In genomic region chr11:109376484-109377143, GRCm38 (mm10) we compare ENCODE assay signal across 8 mouse cellular contexts. TPM values are rescaled to one million over a fixed set of nuclear protein-coding genes. Genes with fewer than 3 reads are reported as not detected.
DNase-seq lines count a peak whose midpoint lies in the region; ATAC-seq and TF ChIP-seq lines count a peak whose summit lies in the region.

No protein-coding gene starts in this region.

- 0 out of 2 replicates have a peak overlapping the region, but pooled peaks have one; percentile 16 for H3K4me2 ChIP-seq in hindbrain, postnatal 0 days (ENCODE audit: low read depth, low read length)
- H3K4me2 ChIP-seq in midbrain, postnatal 0 days (ENCODE audit: low read depth, low read length, poor library complexity, severe bottlenecking) = no peak overlapping the region

- no peaks in the 10 kb centered on the region for H3K9me3 ChIP-seq in hindbrain, postnatal 0 days (ENCODE audit: low read length)
- no peaks in the 10 kb centered on the region for H3K9me3 ChIP-seq in midbrain, postnatal 0 days (ENCODE audit: low read length)

- H3K4me1 ChIP-seq in hindbrain, postnatal 0 days (ENCODE audit: insufficient read depth, low read length) = peaks cover 21% of the 10 kb centered on the region
- H3K4me1 ChIP-seq in midbrain, postnatal 0 days (ENCODE audit: insufficient read depth, low read length) = no peaks in the 10 kb centered on the region; the same call in 1 of the 2 replicates

- no peaks in the 10 kb centered on the region for H3K27me3 ChIP-seq in hindbrain, postnatal 0 days (ENCODE audit: insufficient read depth, low read length)
- H3K27me3 ChIP-seq in midbrain, postnatal 0 days (ENCODE audit: insufficient read depth, low read length) = no peaks in the 10 kb centered on the region

- WGBS in hindbrain, postnatal 0 days = 38% methylated on average over 7 of the region's 7 CpGs
- WGBS in midbrain, postnatal 0 days = 43% methylated on average over 7 of the region's 7 CpGs

- no peak for DNase-seq in layer of hippocampus, adult 2 months (ENCODE audit: low spot score in 2 of 2)
- no peak for DNase-seq in layer of hippocampus, postnatal 36 days
- DNase-seq in cerebellum, postnatal 10 days = peak; percentile 58 to 61
- DNase-seq in hindbrain, postnatal 0 days (ENCODE audit: low spot score) = peak; percentile 44
- DNase-seq in midbrain, postnatal 0 days (ENCODE audit: low spot score) = peak; percentile 56
- no peak for DNase-seq in natural killer cell, adult 2 months (ENCODE audit: low spot score in 2 of 2)
- no peak for DNase-seq in kidney, postnatal 4 days
- no peak for DNase-seq in gastrocnemius, adult 18-20 months (ENCODE audit: low spot score)

- no peak for TF ChIP-seq CTCF in layer of hippocampus, adult 2 months (conservative IDR thresholded peaks at IDR 0.05)
- TF ChIP-seq CTCF in hindbrain, postnatal 0 days (IDR thresholded peaks at IDR 0.05; ENCODE audit: low read depth) = no peak
- TF ChIP-seq CTCF in midbrain, postnatal 0 days (IDR thresholded peaks at IDR 0.05) = no peak

- ATAC-seq in hindbrain, postnatal 0 days = no peak
- no peak for ATAC-seq in midbrain, postnatal 0 days (ENCODE audit: low FRiP score)

- peak overlapping the region; percentile 61; the same call in 1 of the 2 replicates for H3K27ac ChIP-seq in layer of hippocampus, adult 2 months
- peak overlapping the region; percentile 36; the same call in 1 of the 2 replicates for H3K27ac ChIP-seq in hindbrain, postnatal 0 days
- no peak overlapping the region for H3K27ac ChIP-seq in midbrain, postnatal 0 days (ENCODE audit: low read depth, low read length)

- no peak overlapping the region for H3K9ac ChIP-seq in hindbrain, postnatal 0 days (replicated peaks; ENCODE audit: low read length)
- H3K9ac ChIP-seq in midbrain, postnatal 0 days (replicated peaks; ENCODE audit: low read length, poor library complexity, severe bottlenecking) = 0 out of 2 replicates have a peak overlapping the region, but pooled peaks have one; percentile 24

- no peak overlapping the region; the same call in 1 of the 2 replicates for H3K4me3 ChIP-seq in layer of hippocampus, adult 2 months
- H3K4me3 ChIP-seq in hindbrain, postnatal 0 days (ENCODE audit: low read length) = no peak overlapping the region
- H3K4me3 ChIP-seq in midbrain, postnatal 0 days (ENCODE audit: low read depth, low read length) = no peak overlapping the region

- H3K36me3 ChIP-seq in hindbrain, postnatal 0 days (ENCODE audit: insufficient read depth, low read length) = no peaks in the 10 kb centered on the region
- H3K36me3 ChIP-seq in midbrain, postnatal 0 days (ENCODE audit: insufficient read depth, low read length) = no peaks in the 10 kb centered on the region

RNA-seq across cellular contexts. Expression of gene Gna13, which starts 14.0 kb away (rescaled TPM):
- total RNA-seq in layer of hippocampus, adult 2 months (2021) = 10 to 100 TPM; 55.5 to 60.9 TPM
- 10 to 100 TPM; 53.5 to 54.8 TPM for total RNA-seq in layer of hippocampus, postnatal 36 days (2021)
- 55.0 and 69.3 TPM in 2 replicates for total RNA-seq in hindbrain, postnatal 0 days (2014; rRNA removed)
- polyA plus RNA-seq in hindbrain, postnatal 0 days (2015; fragmentation: Nextera tagmentation; extraction: Ambion mirVana) = 38.1 and 44.4 TPM in 2 replicates
- 50.3 and 61.0 TPM in 2 replicates for total RNA-seq in midbrain, postnatal 0 days (2014; rRNA removed)
- 31.1 and 35.3 TPM in 2 replicates for polyA plus RNA-seq in midbrain, postnatal 0 days (2015; fragmentation: Nextera tagmentation; extraction: Ambion mirVana)
- total RNA-seq in gastrocnemius, adult 18-20 months (2021) = 10 to 100 TPM; 24.3 to 32.4 TPM

RNA-seq across cellular contexts. Expression of gene 9930022D16Rik, which starts 37.1 kb away (rescaled TPM):
- total RNA-seq in layer of hippocampus, adult 2 months (2021) = not detected
- not detected for total RNA-seq in layer of hippocampus, postnatal 36 days (2021)
- not detected in 2 replicates for total RNA-seq in hindbrain, postnatal 0 days (2014; rRNA removed)
- not detected in 2 replicates for polyA plus RNA-seq in hindbrain, postnatal 0 days (2015; fragmentation: Nextera tagmentation; extraction: Ambion mirVana)
- total RNA-seq in midbrain, postnatal 0 days (2014; rRNA removed) = not detected in 2 replicates
- not detected in 2 replicates for polyA plus RNA-seq in midbrain, postnatal 0 days (2015; fragmentation: Nextera tagmentation; extraction: Ambion mirVana)
- total RNA-seq in gastrocnemius, adult 18-20 months (2021) = not detected

RNA-seq across cellular contexts. Expression of gene Amz2, which starts 49.1 kb away (rescaled TPM):
- 10 to 100 TPM; 54.7 to 64.7 TPM for total RNA-seq in layer of hippocampus, adult 2 months (2021)
- 10 to 100 TPM; 60.4 to 60.6 TPM for total RNA-seq in layer of hippocampus, postnatal 36 days (2021)
- 145 and 151 TPM in 2 replicates for total RNA-seq in hindbrain, postnatal 0 days (2014; rRNA removed)
- 38.4 and 38.8 TPM in 2 replicates for polyA plus RNA-seq in hindbrain, postnatal 0 days (2015; fragmentation: Nextera tagmentation; extraction: Ambion mirVana)
- 156 and 182 TPM in 2 replicates for total RNA-seq in midbrain, postnatal 0 days (2014; rRNA removed)
- polyA plus RNA-seq in midbrain, postnatal 0 days (2015; fragmentation: Nextera tagmentation; extraction: Ambion mirVana) = 39.6 and 40.1 TPM in 2 replicates
- total RNA-seq in gastrocnemius, adult 18-20 months (2021) = 10 to 100 TPM; 68.8 to 72.7 TPM

Comparison
In these comparisons a context has a peak if more than half of its experiments do, and no peak if none do; other contexts are left out.
1. DNase-seq: peak in cerebellum, postnatal 10 days (2 of 2), hindbrain, postnatal 0 days (single experiment) and midbrain, postnatal 0 days (single experiment); none in layer of hippocampus, adult 2 months (0 of 2), layer of hippocampus, postnatal 36 days (0 of 2), natural killer cell, adult 2 months (0 of 2), kidney, postnatal 4 days (0 of 2) and gastrocnemius, adult 18-20 months (single experiment).